Mouse (Mus musculus) lung, postnatal 4 days (tissue): Measurements from ENCODE around the gene Olfr1134.
"Not testable (repeated sequence)": the region's sequence is repeated elsewhere in the genome, so short reads cannot be mapped to it uniquely, and the experiment has no call there.

ENCODE experiments used
- DNase-seq, 2 experiments: peaks; one replicate each; pipeline ENCODE4 v3.0.0; 2021

Olfr1134 gene

DNA sequence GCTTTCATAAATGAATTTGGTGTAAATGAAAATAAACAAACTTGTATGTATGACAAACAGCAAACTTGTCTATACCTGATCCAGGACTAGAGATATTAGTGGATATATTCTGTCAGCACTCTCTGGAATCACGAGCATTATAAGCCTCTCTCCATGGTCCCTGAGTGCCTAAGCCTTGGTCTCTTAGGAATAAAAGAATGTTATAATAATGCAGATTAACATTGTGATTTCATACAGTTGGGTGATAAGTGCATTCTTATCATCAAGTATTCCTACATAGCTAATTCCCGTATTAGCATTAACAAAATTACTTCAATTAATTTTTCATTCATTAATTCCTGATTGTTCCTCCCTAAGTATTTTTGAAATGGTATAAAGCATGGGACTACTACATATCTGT is at the start of gene Olfr1134:
Gene Olfr1134 (minus strand): TSS at position 101 of the 400 bp plus-strand sequence.
- no peak for DNase-seq

DNA sequence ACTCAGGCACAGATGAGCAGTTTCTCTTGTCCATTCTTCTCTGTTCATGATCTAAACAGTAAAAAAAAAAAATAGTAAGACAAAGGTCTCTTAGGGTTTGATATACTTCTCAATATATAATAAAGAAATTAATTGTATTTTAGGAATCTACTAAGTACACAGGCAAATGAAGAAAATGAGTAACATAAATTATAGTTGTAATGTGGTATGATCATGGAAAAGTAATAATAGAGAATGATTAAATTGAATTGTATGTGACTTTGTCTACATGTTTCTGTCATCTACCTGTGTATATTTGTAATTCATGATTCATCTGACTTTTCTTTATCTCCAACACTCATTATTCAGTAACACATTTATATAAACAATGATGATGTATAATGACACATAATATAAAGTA is 35.6 kb upstream of the Olfr1134 start, which contains the start of gene Olfr1136:
Gene Olfr1136 (minus strand): TSS at position 101 of the 400 bp plus-strand sequence.
- no peak for DNase-seq

DNA sequence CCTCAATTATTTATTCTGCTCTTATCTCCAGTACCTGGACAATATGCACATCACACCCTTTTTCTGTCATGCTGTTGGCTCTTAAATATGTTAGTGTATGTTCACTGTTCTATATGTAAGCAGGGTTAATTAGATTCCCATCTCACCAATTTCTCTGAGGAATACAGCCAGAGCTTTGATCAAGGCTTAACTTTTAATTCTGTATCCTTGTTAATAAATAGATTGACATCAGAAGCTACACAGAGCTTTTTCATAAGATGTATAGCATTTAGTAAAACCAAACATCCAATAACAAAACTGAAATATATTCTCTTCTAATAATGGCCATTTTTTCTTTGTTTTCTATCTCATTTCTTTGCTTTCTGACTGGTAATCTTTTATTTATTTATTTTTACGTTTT is 15.3 kb upstream of the Olfr1134 start, which contains the start of gene Olfr1135:
Gene Olfr1135 (minus strand): TSS at position 101 of the 400 bp plus-strand sequence.
- DNase-seq = no peak

DNA sequence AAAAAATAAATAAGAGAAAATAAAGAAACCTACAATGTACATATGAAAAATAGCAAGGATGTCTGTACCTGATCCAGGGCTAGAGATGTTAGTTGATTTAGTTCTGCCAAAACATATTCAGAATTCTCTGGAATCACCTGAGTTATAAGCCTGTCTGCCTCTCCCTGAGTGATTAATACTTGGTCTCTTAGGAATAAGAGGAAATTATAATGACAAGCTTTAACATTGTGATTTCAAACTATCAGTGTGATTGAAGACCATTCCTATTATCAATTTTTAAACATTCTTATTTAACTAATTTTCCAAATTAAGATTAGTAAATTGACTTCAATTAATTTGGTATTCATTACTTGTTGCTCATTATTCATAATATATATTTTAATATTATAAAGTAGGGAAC is 11.0 kb downstream of the Olfr1134 start, which contains the start of gene Olfr1133:
Gene Olfr1133 (minus strand): TSS at position 101 of the 400 bp plus-strand sequence.
- DNase-seq = no peak

DNA sequence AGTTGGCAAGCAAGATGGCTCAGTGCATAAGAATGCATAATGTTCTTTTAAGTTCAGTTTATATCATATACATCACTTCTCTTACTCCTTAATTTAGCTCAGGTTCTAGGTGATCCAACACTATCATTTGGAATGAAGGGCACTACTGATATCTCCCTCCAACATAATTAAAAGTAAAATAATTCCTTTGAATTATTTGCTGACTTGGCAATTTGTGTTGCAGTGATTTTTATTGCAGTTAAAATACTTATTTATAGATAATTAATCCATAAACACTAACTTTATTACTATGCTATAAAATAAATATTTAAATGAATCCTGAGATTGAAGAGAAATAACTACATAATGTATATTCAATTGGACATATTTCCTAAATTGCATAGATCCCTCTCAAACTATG is 15.8 kb downstream of the Olfr1134 start:
- no peak for DNase-seq

DNA sequence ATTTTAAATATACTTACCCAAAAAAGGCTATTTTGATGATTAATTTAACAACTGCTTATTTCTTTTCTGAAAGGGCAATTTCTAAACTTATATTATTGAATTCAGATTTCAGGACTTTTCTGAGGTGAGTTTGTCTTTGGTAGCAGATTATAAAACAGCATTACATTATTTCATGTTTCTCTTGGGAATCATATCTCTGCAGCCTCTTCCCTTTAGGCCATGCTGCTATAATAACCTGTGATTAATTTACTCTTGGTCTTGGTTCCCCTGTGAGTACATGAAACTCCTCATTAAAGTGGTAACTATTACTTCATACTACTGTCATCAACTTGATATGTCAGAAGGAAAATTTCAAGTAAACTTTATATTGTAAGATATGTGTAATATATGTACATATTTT is 20.8 kb downstream of the Olfr1134 start, which contains the start of gene Olfr1132:
Gene Olfr1132 (minus strand): TSS at position 101 of the 400 bp plus-strand sequence.
- no peak for DNase-seq

DNA sequence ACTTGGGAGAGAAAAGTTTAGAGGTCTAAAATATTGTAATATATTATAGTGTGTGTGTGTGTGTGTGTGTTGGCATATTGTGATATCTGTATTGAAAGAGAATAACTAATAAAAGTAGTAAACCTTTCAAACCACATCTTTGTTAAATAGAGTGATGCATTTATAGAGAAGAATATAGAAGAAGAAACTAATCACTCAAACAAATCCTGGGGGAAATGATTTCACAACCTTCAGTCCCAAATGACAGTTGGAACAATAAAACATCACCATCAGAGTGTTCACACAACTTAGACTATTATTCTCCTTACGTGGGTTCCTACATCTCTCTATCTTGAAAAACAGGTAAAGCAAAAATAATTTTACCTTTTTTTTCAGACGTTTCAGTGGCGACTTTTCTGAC is 31.5 kb downstream of the Olfr1134 start, which contains the start of gene Olfr1131:
Gene Olfr1131 (plus strand): TSS at position 301 of the 400 bp plus-strand sequence.
- no peak for DNase-seq

DNA sequence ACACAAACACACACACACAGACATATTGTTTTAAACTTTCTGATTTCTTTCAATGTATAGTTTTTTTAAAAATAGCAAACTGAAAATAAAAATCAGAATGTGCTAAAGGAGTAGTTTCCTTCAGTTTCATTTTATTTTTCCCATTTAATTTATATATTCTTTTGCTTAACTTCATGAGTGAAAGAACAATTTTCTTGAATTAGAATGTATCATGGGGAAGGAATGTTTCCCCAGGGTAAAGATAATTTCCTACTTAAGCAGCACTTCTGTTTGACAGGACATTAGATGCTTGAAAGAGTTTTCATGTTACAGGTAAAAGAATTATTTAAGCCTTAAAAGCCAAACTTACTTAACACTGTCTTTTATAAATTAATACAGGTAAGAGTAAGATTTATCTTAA is 52.3 kb downstream of the Olfr1134 start, which contains the start of gene Olfr1130:
Gene Olfr1130 (plus strand): TSS at position 301 of the 400 bp plus-strand sequence.
- DNase-seq = not testable (repeated sequence)
